Mouse (Mus musculus) neural tube, embryonic 13.5 days (tissue): ENCODE data around the gene Man2a1. TPM values are rescaled to one million over a fixed set of nuclear protein-coding genes. Genes with fewer than 3 reads are reported as not detected.
A peak's percentile ranks its signal among the peaks of the same experiment; 100 is the strongest.

Experiments
- ATAC-seq: fragments of 200-750 bp; cut with Nextera tagmentation; 2 replicates; pipeline ENCODE4 v1.8.0; 2017; ENCODE audit warnings: low read depth, mild to moderate bottlenecking, moderate TSS enrichment, moderate library complexity
- H3K27ac ChIP-seq: fragments of 300-500 bp; sonication (generic); replicated peaks from 2 replicates; pipeline ENCODE4 v1.5.1; 2015; ENCODE audit warnings: moderate library complexity, mild to moderate bottlenecking, inconsistent platforms
- H3K27me3 ChIP-seq: fragments of 300-500 bp; sonication (generic); 2 replicates; pipeline ENCODE4 v1.6.1; 2015; ENCODE audit warnings: mild to moderate bottlenecking, inconsistent platforms
- H3K36me3 ChIP-seq: fragments of 300-500 bp; sonication (generic); 2 replicates; pipeline ENCODE4 v1.6.1; 2015; ENCODE audit warnings: mild to moderate bottlenecking, inconsistent platforms
- H3K4me1 ChIP-seq: fragments of 300-500 bp; sonication (generic); replicated peaks from 2 replicates; pipeline ENCODE4 v1.6.1; 2015; ENCODE audit warnings: inconsistent platforms
- H3K4me2 ChIP-seq: fragments of 300-500 bp; sonication (generic); 2 replicates; pipeline ENCODE4 v1.6.1; 2015; ENCODE audit warnings: inconsistent platforms, mild to moderate bottlenecking, moderate library complexity
- H3K4me3 ChIP-seq: fragments of 300-500 bp; sonication (generic); 2 replicates; pipeline ENCODE4 v1.5.1; 2015; ENCODE audit warnings: mild to moderate bottlenecking, inconsistent platforms
- H3K9ac ChIP-seq: fragments of 300-500 bp; sonication (generic); 2 replicates; pipeline ENCODE4 v1.6.1; 2015; ENCODE audit warnings: moderate library complexity, mild to moderate bottlenecking, inconsistent platforms
- H3K9me3 ChIP-seq: fragments of 300-500 bp; sonication (generic); 2 replicates; pipeline ENCODE4 v1.6.1; 2016; ENCODE audit warnings: inconsistent platforms
- WGBS: fragments of 180-500 bp; shearing (Covaris S2); methylation state at CpG from one replicate; pipeline ENCODE4 v1.1.7; 2015; 5-methylcytosine and 5-hydroxymethylcytosine counted together
- polyA plus RNA-seq: library from polyadenylated mRNA; unstranded; fragments of >200 nt; fragmentation: Nextera tagmentation; extraction: Ambion mirVana; gene quantifications from 2 replicates; pipeline ENCODE4 v1.2.1, GENCODE M21; 2015

Man2a1 gene
- 5.1 and 5.3 TPM in 2 replicates for polyA plus RNA-seq

GRCm38 (mm10) chr17:64600372-64601090 lies at the start of gene Man2a1:
Gene Man2a1, plus strand, starts transcription at chr17:64600736.
- ATAC-seq, result peak; percentile 94
- Histone ChIP-seq H3K27ac (peak within 1 kb of the TSS; percentile 94), H3K9ac (peak within 1 kb of the TSS; percentile 90), H3K4me1 (peaks cover 41% of the 10 kb centered on the region), H3K9me3 (no peaks in the 10 kb centered on the region), H3K4me3 (peak within 1 kb of the TSS; percentile 92), H3K27me3 (no peaks in the 10 kb centered on the region), H3K36me3 (no peaks in the 10 kb centered on the region), H3K4me2 (peak within 1 kb of the TSS; percentile 100)
- under 1% methylated on average over 44 of the region's 69 CpGs for WGBS

- no peak overlapping the region for H3K27ac ChIP-seq
- H3K9me3 ChIP-seq, result no peaks in the 10 kb centered on the region
- no peak overlapping the region for H3K4me3 ChIP-seq
- 96% methylated on average over 10 of the region's 10 CpGs for WGBS
- peaks cover 3% of the 10 kb centered on the region; the same call in 1 of the 2 replicates for H3K4me1 ChIP-seq
- H3K27me3 ChIP-seq, result no peaks in the 10 kb centered on the region
- H3K4me2 ChIP-seq, result no peak overlapping the region
- no peak overlapping the region for H3K9ac ChIP-seq
- ATAC-seq, result no peak
- H3K36me3 ChIP-seq, result no peaks in the 10 kb centered on the region
Observed at GRCm38 (mm10) chr17:64553358-64553757, 47.2 kb upstream of the Man2a1 start.

DNA sequence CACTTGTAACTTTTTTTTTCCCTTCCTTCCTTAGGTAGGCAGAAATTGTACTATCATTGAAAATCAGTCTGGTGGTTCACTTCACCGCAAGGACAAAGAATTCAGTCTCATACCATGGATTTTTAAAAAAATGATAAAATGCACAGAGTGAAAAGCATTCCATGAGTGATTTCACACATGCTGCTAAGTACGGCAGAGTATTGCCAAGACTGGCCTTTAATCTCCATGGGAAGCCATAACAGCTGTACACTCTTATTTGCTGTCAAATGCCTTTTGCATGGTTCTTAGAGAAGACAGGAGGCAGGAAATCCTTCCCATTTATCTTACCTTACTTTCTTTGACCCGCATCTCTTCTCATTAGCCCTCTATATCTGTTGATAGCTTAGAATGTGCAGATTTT lies 45.6 kb upstream of the Man2a1 start:
- no peak overlapping the region for H3K27ac ChIP-seq
- no peaks in the 10 kb centered on the region for H3K9me3 ChIP-seq
- no peak overlapping the region for H3K4me3 ChIP-seq
- H3K4me2 ChIP-seq, result no peak overlapping the region
- no peak for ATAC-seq
- 74% methylated on average over 3 of the region's 3 CpGs for WGBS
- H3K27me3 ChIP-seq, result no peaks in the 10 kb centered on the region
- H3K9ac ChIP-seq, result no peak overlapping the region
- no peaks in the 10 kb centered on the region for H3K36me3 ChIP-seq
- H3K4me1 ChIP-seq, result peaks cover 4% of the 10 kb centered on the region

DNA sequence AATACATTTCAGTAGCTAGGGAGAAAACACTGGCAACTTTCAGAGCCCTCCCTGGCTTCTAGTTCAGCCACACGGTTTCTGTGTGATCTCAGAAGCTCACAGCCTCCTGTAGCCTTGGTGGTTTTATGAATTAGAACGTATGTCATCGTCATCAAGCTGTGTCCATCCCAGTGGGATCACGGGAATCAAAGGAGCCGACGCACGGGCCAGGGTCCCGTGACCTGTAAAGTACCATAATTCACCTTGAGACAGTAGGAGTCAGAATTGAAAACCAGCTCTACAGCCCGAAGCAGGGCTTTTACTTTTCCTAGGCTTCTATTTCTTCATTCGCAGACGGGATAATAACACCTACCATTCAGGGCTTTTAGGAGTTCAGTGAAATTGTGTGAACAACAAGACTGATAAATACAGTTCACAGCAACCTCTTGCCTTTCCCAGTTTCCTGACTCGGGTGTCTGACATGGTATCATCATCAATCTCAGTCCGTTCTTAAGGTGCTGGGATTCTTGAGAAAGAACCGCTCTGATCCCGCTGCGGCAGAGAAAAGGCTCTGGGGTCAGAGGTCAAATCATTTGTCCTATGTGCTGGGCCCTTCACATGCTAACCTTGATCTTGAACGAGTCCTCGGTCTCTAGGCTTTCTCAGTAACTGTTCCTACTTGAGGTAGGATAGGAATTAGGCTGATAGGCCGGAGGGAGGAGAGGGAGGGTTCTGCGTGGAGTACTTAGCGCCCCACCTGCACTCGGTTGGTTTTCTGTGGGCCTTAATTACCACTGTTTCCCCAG lies 43.7 kb upstream of the Man2a1 start:
- no peak for ATAC-seq
- WGBS, result 84% methylated on average over 22 of the region's 22 CpGs
- no peak overlapping the region for H3K4me3 ChIP-seq
- H3K4me1 ChIP-seq, result peaks cover 12% of the 10 kb centered on the region
- H3K27ac ChIP-seq, result no peak overlapping the region
- H3K27me3 ChIP-seq, result no peaks in the 10 kb centered on the region
- H3K4me2 ChIP-seq, result no peak overlapping the region
- no peaks in the 10 kb centered on the region for H3K9me3 ChIP-seq
- H3K36me3 ChIP-seq, result no peaks in the 10 kb centered on the region
- no peak overlapping the region for H3K9ac ChIP-seq

DNA sequence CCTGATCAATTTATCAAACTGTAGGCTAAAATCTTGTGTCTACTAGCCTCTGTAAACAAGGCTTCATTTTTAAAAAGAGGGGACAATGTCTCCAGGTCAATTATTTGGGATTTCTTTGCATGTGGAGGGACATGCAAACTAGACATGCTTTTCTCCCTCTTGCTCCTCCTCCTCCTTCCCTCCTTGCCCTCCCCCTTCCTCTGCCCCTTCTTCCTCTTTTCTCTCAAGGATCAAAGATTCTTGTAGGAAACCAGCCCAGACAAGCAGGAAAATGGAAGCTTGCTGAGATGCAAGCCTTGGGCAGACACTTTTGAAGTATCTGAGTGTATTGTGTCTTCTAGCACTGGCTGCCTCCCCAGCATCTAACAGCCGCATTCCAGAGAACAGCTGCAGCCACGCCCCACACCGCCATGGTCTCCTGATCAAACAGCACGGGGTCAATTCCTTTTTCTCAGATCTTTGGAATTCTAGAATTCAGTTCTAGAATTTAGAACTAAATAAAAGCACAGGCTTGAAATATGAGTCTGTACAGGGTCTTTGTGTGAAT lies 41.5 kb upstream of the Man2a1 start:
- H3K27ac ChIP-seq, result no peak overlapping the region; the same call in 1 of the 2 replicates
- H3K9ac ChIP-seq, result no peak overlapping the region
- no peaks in the 10 kb centered on the region for H3K27me3 ChIP-seq
- H3K4me2 ChIP-seq, result peak overlapping the region; percentile 21; the same call in 1 of the 2 replicates
- H3K4me3 ChIP-seq, result no peak overlapping the region
- 5% methylated on average over 4 of the region's 4 CpGs for WGBS
- H3K9me3 ChIP-seq, result no peaks in the 10 kb centered on the region
- no peaks in the 10 kb centered on the region for H3K36me3 ChIP-seq
- H3K4me1 ChIP-seq, result peaks cover 12% of the 10 kb centered on the region
- no peak for ATAC-seq

DNA sequence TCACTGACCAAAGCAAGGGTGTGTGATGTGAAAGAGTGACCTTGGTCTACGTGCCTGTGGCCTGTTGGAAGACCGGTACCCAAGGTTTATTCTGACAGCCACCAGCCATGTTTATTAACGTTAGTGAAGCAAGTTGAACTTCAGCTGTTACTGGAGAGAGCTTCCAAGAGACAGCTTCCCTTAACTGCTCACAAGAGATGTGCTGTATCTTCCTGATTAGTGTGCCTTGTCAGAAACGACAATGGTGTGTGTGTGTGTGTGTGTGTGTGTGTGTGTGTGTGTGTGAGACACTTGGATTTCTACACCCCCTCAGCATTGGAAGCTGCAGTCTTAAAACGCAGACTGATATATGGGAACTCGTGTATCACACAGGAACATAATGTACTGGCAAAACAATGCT lies 34.1 kb upstream of the Man2a1 start:
- 47% methylated on average over 6 of the region's 6 CpGs for WGBS
- no peaks in the 10 kb centered on the region for H3K27me3 ChIP-seq
- H3K4me2 ChIP-seq, result no peak overlapping the region
- H3K4me3 ChIP-seq, result no peak overlapping the region
- H3K4me1 ChIP-seq, result no peaks in the 10 kb centered on the region; the same call in 1 of the 2 replicates
- no peak overlapping the region for H3K27ac ChIP-seq
- H3K9ac ChIP-seq, result no peak overlapping the region
- ATAC-seq, result no peak
- no peaks in the 10 kb centered on the region for H3K36me3 ChIP-seq
- 0 out of 2 replicates have a peak, but pooled peaks cover 5% of the 10 kb centered on the region for H3K9me3 ChIP-seq

GRCm38 (mm10) chr17:64567546-64567945 lies 33.0 kb upstream of the Man2a1 start:
- no peak for ATAC-seq
- Histone ChIP-seq H3K27ac (no peak overlapping the region), H3K4me3 (no peak overlapping the region), H3K27me3 (no peaks in the 10 kb centered on the region), H3K9me3 (0 out of 2 replicates have a peak, but pooled peaks cover 5% of the 10 kb centered on the region), H3K4me2 (no peak overlapping the region), H3K36me3 (no peaks in the 10 kb centered on the region), H3K9ac (no peak overlapping the region), H3K4me1 (no peaks in the 10 kb centered on the region; the same call in 1 of the 2 replicates)
- 97% methylated on average over 3 of the region's 3 CpGs for WGBS

GRCm38 (mm10) chr17:64573981-64574380 lies 26.6 kb upstream of the Man2a1 start:
- H3K9ac ChIP-seq, result no peak overlapping the region
- no peaks in the 10 kb centered on the region for H3K36me3 ChIP-seq
- WGBS, result 87% methylated on average over 9 of the region's 9 CpGs
- H3K27ac ChIP-seq, result no peak overlapping the region
- no peak for ATAC-seq
- 0 out of 2 replicates have a peak, but pooled peaks cover 5% of the 10 kb centered on the region for H3K9me3 ChIP-seq
- no peak overlapping the region for H3K4me3 ChIP-seq
- no peaks in the 10 kb centered on the region for H3K27me3 ChIP-seq
- no peak overlapping the region for H3K4me2 ChIP-seq
- H3K4me1 ChIP-seq, result no peaks in the 10 kb centered on the region

DNA sequence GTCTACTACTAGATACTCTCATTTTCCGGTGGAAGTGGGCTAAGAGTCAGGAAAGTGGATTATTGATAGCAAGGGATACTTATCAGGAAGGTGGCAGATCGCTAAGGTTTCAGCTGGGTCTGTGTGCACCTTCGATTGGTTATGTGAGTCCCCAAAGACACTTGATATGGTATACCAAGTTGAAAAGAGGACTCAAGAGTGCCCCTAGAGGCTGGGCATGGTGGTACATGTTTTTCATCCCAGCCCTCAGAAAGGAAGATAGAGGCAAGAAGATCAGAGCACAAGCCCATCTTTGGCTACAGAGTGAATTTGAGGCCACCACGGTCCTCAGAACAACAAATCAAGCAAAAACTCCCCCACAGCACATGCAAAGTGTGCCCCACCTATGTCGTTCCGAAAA lies 25.3 kb upstream of the Man2a1 start:
- H3K4me2 ChIP-seq, result no peak overlapping the region
- 77% methylated on average over 6 of the region's 6 CpGs for WGBS
- H3K4me3 ChIP-seq, result no peak overlapping the region
- H3K9ac ChIP-seq, result no peak overlapping the region
- H3K4me1 ChIP-seq, result no peaks in the 10 kb centered on the region
- no peaks in the 10 kb centered on the region for H3K9me3 ChIP-seq
- no peaks in the 10 kb centered on the region for H3K27me3 ChIP-seq
- no peak overlapping the region for H3K27ac ChIP-seq
- no peak for ATAC-seq
- no peaks in the 10 kb centered on the region for H3K36me3 ChIP-seq

- H3K27me3 ChIP-seq, result no peaks in the 10 kb centered on the region
- H3K9me3 ChIP-seq, result no peaks in the 10 kb centered on the region
- no peak for ATAC-seq
- H3K4me1 ChIP-seq, result no peaks in the 10 kb centered on the region
- H3K27ac ChIP-seq, result no peak overlapping the region
- H3K36me3 ChIP-seq, result no peaks in the 10 kb centered on the region
- no peak overlapping the region for H3K4me2 ChIP-seq
- H3K9ac ChIP-seq, result no peak overlapping the region
- no peak overlapping the region for H3K4me3 ChIP-seq
- WGBS, result 59% methylated on average over 5 of the region's 5 CpGs
Observed at GRCm38 (mm10) chr17:64577485-64577884, 23.1 kb upstream of the Man2a1 start.

GRCm38 (mm10) chr17:64578346-64578745 lies 22.2 kb upstream of the Man2a1 start:
- no peak overlapping the region for H3K4me3 ChIP-seq
- WGBS, result 61% methylated on average over 4 of the region's 4 CpGs

DNA sequence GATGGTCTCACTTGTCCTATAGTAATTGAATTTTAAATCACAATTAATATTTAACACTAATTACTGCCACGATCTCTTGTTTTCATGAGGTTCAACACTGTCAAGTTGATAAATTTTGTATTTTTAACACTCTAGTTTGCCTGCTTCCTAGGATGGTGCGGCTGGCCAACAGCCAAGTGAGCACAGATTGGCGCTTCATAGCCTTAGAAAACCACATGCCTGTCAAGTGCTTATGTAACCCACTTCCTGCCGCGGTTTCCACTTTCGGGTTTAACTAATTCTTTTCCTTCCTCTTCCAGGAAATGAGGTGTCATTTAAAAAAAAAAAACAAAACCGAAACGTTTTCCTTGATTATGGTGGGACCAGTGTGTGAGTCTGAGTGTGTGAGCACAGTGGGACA lies 20.8 kb upstream of the Man2a1 start:
- no peak for ATAC-seq
- H3K36me3 ChIP-seq, result no peaks in the 10 kb centered on the region
- no peaks in the 10 kb centered on the region for H3K4me1 ChIP-seq
- H3K9me3 ChIP-seq, result no peaks in the 10 kb centered on the region
- WGBS, result 74% methylated on average over 8 of the region's 8 CpGs
- no peaks in the 10 kb centered on the region for H3K27me3 ChIP-seq
- H3K27ac ChIP-seq, result no peak overlapping the region
- no peak overlapping the region for H3K9ac ChIP-seq
- no peak overlapping the region for H3K4me2 ChIP-seq
- no peak overlapping the region for H3K4me3 ChIP-seq

More at GRCm38 (mm10) chr17:64578346-64578745, 22.2 kb upstream of the Man2a1 start:
- H3K27ac ChIP-seq, result no peak overlapping the region
- H3K4me1 ChIP-seq, result no peaks in the 10 kb centered on the region
- no peaks in the 10 kb centered on the region for H3K27me3 ChIP-seq
- ATAC-seq, result no peak
- no peaks in the 10 kb centered on the region for H3K9me3 ChIP-seq
- no peaks in the 10 kb centered on the region for H3K36me3 ChIP-seq
- H3K4me2 ChIP-seq, result no peak overlapping the region
- no peak overlapping the region for H3K9ac ChIP-seq
